Mouse (Mus musculus) forebrain, postnatal 0 days (tissue): Measurements from ENCODE around the gene Cir1. TPM values are rescaled to one million over a fixed set of nuclear protein-coding genes. Genes with fewer than 3 reads are reported as not detected.

Source experiments
- ATAC-seq: fragments of 200-750 bp; cut with Nextera tagmentation; 2 replicates; pipeline ENCODE4 v1.8.0; 2017; ENCODE audit warnings: mild to moderate bottlenecking, moderate library complexity
- DNase-seq: peaks from one replicate; pipeline ENCODE4 v3.0.0-alpha.2; 2015
- H3K27ac ChIP-seq: fragments of 300-500 bp; sonication (generic); 2 replicates; pipeline ENCODE4 v1.5.1; 2014; ENCODE audit warnings: low read depth, mild to moderate bottlenecking, antibody characterized with exemption, low read length, moderate library complexity, mixed read lengths
- H3K27me3 ChIP-seq: fragments of 300-500 bp; sonication (generic); 2 replicates; pipeline ENCODE4 v1.6.1; 2014; ENCODE audit warnings: mild to moderate bottlenecking, low read length, mixed read lengths; ENCODE audit not compliant: insufficient read depth
- H3K36me3 ChIP-seq: fragments of 300-500 bp; sonication (generic); 2 replicates; pipeline ENCODE4 v1.6.1; 2014; ENCODE audit warnings: mild to moderate bottlenecking, moderate library complexity; ENCODE audit not compliant: insufficient read depth
- H3K4me1 ChIP-seq: fragments of 300-500 bp; sonication (generic); 2 replicates; pipeline ENCODE4 v1.6.1; 2014; ENCODE audit warnings: antibody characterized with exemption; ENCODE audit not compliant: insufficient read depth
- H3K4me2 ChIP-seq: fragments of 300-500 bp; sonication (generic); 2 replicates; pipeline ENCODE4 v1.6.1; 2014; ENCODE audit warnings: low read depth, mild to moderate bottlenecking, moderate library complexity
- H3K4me3 ChIP-seq: fragments of 300-500 bp; sonication (generic); 2 replicates; pipeline ENCODE4 v1.5.1; 2014; ENCODE audit warnings: low read depth, low read length, mixed read lengths
- H3K9ac ChIP-seq: fragments of 300-500 bp; sonication (generic); 2 replicates; pipeline ENCODE4 v1.6.1; 2014; ENCODE audit warnings: mild to moderate bottlenecking
- H3K9me3 ChIP-seq: fragments of 300-500 bp; sonication (generic); 2 replicates; pipeline ENCODE4 v1.6.1; 2016; ENCODE audit warnings: low read length
- CTCF ChIP-seq: sonication (generic); IDR thresholded peaks from 2 replicates; pipeline ENCODE4 v1.5.1; 2016; ENCODE audit warnings: antibody characterized with exemption, control low read depth, low read depth
- WGBS: fragments of 180-500 bp; shearing (Covaris S2); extraction: QIAGEN DNeasy Blood & Tissue Kit; methylation state at CpG from one replicate; pipeline ENCODE4 v1.1.7; 2014; 5-methylcytosine and 5-hydroxymethylcytosine counted together
- polyA plus RNA-seq: library from polyadenylated mRNA; unstranded; fragments of >200 nt; fragmentation: Nextera tagmentation; extraction: Ambion mirVana; gene quantifications from 2 replicates; pipeline ENCODE4 v1.2.1, GENCODE M21; 2015
- total RNA-seq: library from RNA; depleted of rRNA; stranded (reverse); fragments of >200 nt; gene quantifications from 2 replicates; pipeline ENCODE4 v1.2.3, GENCODE M21; 2014

The Cir1 gene
- total and polyA plus RNA-seq, 2 experiments from 2014 or later = 10.6 to 30.3 TPM

GRCm38 (mm10) chr2:73325871-73326270 is 13.4 kb upstream of the Cir1 start:
- WGBS = 91% methylated on average over 5 of the region's 5 CpGs
- no peak overlapping the region for H3K9ac ChIP-seq
- no peak for DNase-seq

GRCm38 (mm10) chr2:73322991-73323390 is 10.5 kb upstream of the Cir1 start:
- ATAC-seq = no peak
- H3K9me3 ChIP-seq = no peaks in the 10 kb centered on the region
- no peaks in the 10 kb centered on the region for H3K36me3 ChIP-seq
- 72% methylated on average over 12 of the region's 12 CpGs for WGBS
- DNase-seq = no peak
- no peaks in the 10 kb centered on the region for H3K27me3 ChIP-seq
- H3K9ac ChIP-seq = no peak overlapping the region
- H3K4me1 ChIP-seq = no peaks in the 10 kb centered on the region
- TF ChIP-seq CTCF = no peak
- H3K27ac ChIP-seq = no peak overlapping the region
- H3K4me3 ChIP-seq = no peak overlapping the region
- H3K4me2 ChIP-seq = no peak overlapping the region

More at GRCm38 (mm10) chr2:73325871-73326270, 13.4 kb upstream of the Cir1 start:
- Histone ChIP-seq H3K4me3 (no peak overlapping the region), H3K27me3 (no peaks in the 10 kb centered on the region), H3K36me3 (no peaks in the 10 kb centered on the region), H3K27ac (no peak overlapping the region), H3K9me3 (no peaks in the 10 kb centered on the region), H3K4me1 (no peaks in the 10 kb centered on the region), H3K4me2 (no peak overlapping the region)
- TF ChIP-seq CTCF = no peak
- no peak for ATAC-seq

DNA sequence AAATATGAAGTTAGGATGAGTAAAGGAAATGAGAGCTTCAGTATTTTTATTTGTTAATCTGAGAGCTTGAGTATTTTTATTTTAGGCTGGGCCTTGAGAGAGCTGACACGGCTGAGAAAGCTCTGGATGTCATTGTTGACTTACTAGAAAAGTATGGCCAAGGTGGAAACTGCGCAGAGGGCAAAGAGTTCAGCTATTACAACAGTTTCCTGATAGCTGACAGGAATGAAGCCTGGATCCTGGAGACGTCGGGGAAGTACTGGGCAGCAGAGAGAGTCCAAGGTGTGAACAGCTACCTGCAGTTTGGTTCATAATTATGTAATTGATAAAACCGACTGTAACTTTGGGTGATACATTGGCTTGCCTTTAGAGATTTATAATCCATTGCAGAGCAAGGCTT is 6.7 kb upstream of the Cir1 start:
- Histone ChIP-seq H3K9ac (no peak overlapping the region), H3K9me3 (no peaks in the 10 kb centered on the region), H3K27me3 (no peaks in the 10 kb centered on the region), H3K27ac (no peak overlapping the region), H3K36me3 (no peaks in the 10 kb centered on the region), H3K4me2 (no peak overlapping the region), H3K4me3 (no peak overlapping the region), H3K4me1 (no peaks in the 10 kb centered on the region)
- no peak for ATAC-seq
- TF ChIP-seq CTCF = no peak
- DNase-seq = no peak
- WGBS = 92% methylated on average over 5 of the region's 5 CpGs

DNA sequence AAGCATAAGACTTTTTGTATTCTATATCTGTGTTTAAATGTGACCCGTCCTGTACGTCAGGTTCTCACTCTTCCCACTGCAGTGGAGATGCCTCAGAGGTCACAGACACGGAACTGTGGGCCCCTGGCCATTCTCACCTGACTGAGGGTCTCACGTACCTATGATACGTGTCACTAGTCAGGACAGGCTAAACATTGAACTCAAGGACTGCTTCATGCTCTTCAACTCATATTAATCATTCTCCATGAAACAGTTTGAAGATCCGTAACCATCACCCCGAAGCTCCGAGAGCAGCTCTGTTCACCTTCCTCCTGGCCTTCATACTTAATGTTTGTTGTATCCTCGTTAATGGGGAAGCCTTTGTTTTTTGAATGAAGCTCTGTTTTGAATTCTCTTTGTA is 4.9 kb upstream of the Cir1 start:
- TF ChIP-seq CTCF = no peak
- no peak overlapping the region for H3K27ac ChIP-seq
- H3K27me3 ChIP-seq = no peaks in the 10 kb centered on the region
- ATAC-seq (no peak), DNase-seq (no peak)
- no peak overlapping the region for H3K9ac ChIP-seq
- H3K36me3 ChIP-seq = no peaks in the 10 kb centered on the region
- 93% methylated on average over 9 of the region's 9 CpGs for WGBS
- H3K9me3 ChIP-seq = no peaks in the 10 kb centered on the region
- no peak overlapping the region for H3K4me2 ChIP-seq
- peaks cover 4% of the 10 kb centered on the region; the same call in 1 of the 2 replicates for H3K4me1 ChIP-seq
- H3K4me3 ChIP-seq = no peak overlapping the region

- WGBS = 91% methylated on average over 3 of the region's 3 CpGs
- peaks cover 5% of the 10 kb centered on the region; the same call in 1 of the 2 replicates for H3K36me3 ChIP-seq
- H3K9me3 ChIP-seq = no peaks in the 10 kb centered on the region
- no peaks in the 10 kb centered on the region for H3K27me3 ChIP-seq
- TF ChIP-seq CTCF = no peak
- H3K4me2 ChIP-seq = no peak overlapping the region
- no peak for ATAC-seq
- H3K27ac ChIP-seq = no peak overlapping the region
- H3K4me3 ChIP-seq = no peak overlapping the region
- H3K9ac ChIP-seq = no peak overlapping the region
- peaks cover 4% of the 10 kb centered on the region; the same call in 1 of the 2 replicates for H3K4me1 ChIP-seq
- DNase-seq = no peak
Measured at GRCm38 (mm10) chr2:73314311-73314710, 1.8 kb upstream of the Cir1 start.

- Histone ChIP-seq H3K27me3 (no peaks in the 10 kb centered on the region), H3K4me1 (peaks cover 4% of the 10 kb centered on the region; the same call in 1 of the 2 replicates), H3K9ac (peak overlapping the region; percentile 58; the same call in 1 of the 2 replicates), H3K4me2 (peak overlapping the region; percentile 62), H3K36me3 (peaks cover 13% of the 10 kb centered on the region; the same call in 1 of the 2 replicates), H3K9me3 (no peaks in the 10 kb centered on the region), H3K4me3 (peak overlapping the region; percentile 86), H3K27ac (peak overlapping the region; percentile 78; the same call in 1 of the 2 replicates)
- 36% methylated on average over 14 of the region's 14 CpGs for WGBS
- ATAC-seq = no peak
- TF ChIP-seq CTCF = no peak
- peak; percentile 35 for DNase-seq
Measured at GRCm38 (mm10) chr2:73313117-73313501, 608 bp upstream of the Cir1 start.

GRCm38 (mm10) chr2:73306006-73306405 is 6.5 kb downstream of the Cir1 start:
- H3K9me3 ChIP-seq = no peaks in the 10 kb centered on the region
- no peak overlapping the region for H3K4me3 ChIP-seq
- no peak overlapping the region for H3K27ac ChIP-seq
- no peak for TF ChIP-seq CTCF
- 88% methylated on average over 7 of the region's 7 CpGs for WGBS
- H3K4me2 ChIP-seq = no peak overlapping the region
- peaks cover 62% of the 10 kb centered on the region for H3K36me3 ChIP-seq
- no peak overlapping the region for H3K9ac ChIP-seq
- no peak for DNase-seq
- no peak for ATAC-seq
- H3K4me1 ChIP-seq = no peaks in the 10 kb centered on the region
- no peaks in the 10 kb centered on the region for H3K27me3 ChIP-seq
